Mouse (Mus musculus): ENCODE data around the gene Ccp110.

- TF ChIP-seq TBP (conservative IDR thresholded peaks at IDR 0.05; ENCODE audit: low read depth, low read length) (no peak), POLR2A (IDR thresholded peaks at IDR 0.05; ENCODE audit: low read depth, low read length) (no peak), CTCF (conservative IDR thresholded peaks at IDR 0.05 in 1 of 2, IDR thresholded peaks at IDR 0.05 in 1 of 2; ENCODE audit: low read depth in 2 of 2, low read length in 2 of 2) (no peak), EP300 (IDR thresholded peaks at IDR 0.05; ENCODE audit: low read length) (no peak), CHD2 (IDR thresholded peaks at IDR 0.05; ENCODE audit: low read length) (no peak), USF2 (conservative IDR thresholded peaks at IDR 0.05; ENCODE audit: low read depth, low read length) (no peak)
Measured at GRCm38 (mm10) chr7:118755756-118756155, 43.4 kb downstream of the Ccp110 start.

Data from CH12.LX (cell line).